Mouse (Mus musculus) left cerebral cortex, adult 11 months (tissue): ENCODE measurements around the gene Sarnp.
A peak's percentile ranks its signal among the peaks of the same experiment; 100 is the strongest.
"Not testable (repeated sequence)": the region's sequence is repeated elsewhere in the genome, so short reads cannot be mapped to it uniquely, and the experiment has no call there.

ENCODE experiments used
- DNase-seq: peaks from one replicate; pipeline ENCODE4 v3.0.0; 2022; ENCODE audit warnings: low spot score

Gene Sarnp

DNA sequence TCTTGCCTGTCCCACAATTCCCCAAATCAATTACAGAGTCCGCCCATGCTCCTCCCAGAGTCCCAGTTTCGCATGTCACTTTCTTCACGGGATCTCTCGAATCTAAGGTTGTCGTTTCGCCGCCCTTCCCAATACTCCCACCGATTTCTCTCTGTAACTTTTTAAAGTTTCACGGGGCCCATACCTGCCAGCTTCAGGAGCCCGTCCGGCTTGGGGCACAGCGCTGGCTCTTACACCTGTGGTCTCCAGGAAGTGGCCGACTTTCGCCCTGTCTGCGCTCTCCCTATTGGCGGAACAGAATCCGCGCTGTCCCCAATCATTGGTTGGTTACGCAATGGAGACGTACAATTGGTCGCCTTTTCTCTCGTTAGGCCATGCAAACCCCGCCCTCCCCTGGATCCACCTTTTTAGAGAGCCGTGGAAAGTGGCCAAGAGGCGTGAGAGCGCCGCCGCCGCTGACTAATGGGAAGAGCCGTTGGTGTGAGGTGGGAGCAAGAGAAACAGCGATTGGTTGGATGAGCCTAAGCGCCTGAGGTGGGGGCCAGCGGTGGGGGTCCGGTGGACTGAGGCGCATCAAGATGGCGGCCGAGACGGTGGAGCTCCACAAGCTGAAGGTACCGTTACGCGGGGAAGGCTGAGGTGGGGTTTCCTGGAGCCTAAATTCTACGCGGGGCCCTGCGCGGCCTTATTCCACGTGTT lies 4.4 kb downstream of the Sarnp start, which contains the start of gene Ormdl2:
TSS of gene Ormdl2 (minus strand) at position 288 of the 699 bp plus-strand sequence.
- DNase-seq = peak; percentile 98

DNA sequence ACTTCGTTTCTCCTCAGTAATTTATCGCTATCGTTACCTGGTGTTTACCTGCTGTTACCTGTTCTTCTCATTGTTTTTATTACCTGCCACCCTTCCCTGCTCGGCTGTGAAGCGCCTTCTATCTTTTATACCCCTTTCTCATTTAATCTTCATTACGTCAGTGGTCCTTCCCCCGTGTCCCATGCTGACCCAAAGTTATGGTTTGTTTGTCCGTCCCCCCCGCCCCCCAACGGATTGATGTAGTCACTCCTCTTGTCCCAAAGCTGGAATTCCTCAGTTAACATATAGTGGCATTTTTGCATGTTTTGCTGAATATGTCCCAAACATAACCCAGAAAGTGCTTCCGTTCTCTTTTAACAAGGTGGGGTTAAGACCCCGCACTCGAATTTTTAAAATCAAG lies 5.0 kb downstream of the Sarnp start:
- DNase-seq = no peak

DNA sequence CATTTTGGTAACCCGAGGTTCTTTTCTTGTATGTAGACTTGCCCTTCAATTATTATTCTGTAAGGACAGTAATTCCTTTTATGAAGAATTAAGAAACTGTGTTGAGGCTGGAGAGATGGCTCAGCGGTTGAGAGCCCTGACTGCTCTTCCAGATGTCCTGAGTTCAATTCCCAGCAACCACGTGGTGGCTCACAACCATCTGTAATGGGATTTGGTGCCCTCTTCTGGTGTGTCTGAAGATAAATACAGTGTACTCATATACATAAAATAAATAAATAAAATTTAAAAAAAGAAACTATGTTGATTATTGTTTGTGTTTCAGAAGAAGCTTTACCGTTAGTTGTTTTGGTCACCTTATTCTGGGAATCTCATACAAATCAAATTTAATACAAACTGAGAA lies 6.0 kb downstream of the Sarnp start:
- DNase-seq = not testable (repeated sequence)

DNA sequence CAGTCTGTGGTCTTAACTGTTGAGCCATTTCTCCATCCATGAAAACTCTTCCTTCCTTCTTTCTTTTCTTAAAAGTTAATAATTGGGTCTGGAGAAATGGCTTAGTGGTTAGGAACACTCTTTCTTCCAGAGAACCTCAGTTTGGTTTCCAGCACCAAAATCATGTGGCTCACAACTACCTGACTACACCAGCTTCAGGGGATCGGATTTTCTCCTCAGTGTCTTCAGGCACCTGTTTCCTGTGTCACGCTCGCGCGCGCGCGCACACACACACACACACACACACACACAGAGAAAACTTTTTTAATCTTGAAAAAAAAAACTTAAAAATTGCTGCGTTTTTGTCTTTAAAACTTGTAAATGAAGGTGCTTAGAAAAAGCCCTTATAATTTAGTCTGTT lies 6.7 kb downstream of the Sarnp start:
- DNase-seq = no peak

DNA sequence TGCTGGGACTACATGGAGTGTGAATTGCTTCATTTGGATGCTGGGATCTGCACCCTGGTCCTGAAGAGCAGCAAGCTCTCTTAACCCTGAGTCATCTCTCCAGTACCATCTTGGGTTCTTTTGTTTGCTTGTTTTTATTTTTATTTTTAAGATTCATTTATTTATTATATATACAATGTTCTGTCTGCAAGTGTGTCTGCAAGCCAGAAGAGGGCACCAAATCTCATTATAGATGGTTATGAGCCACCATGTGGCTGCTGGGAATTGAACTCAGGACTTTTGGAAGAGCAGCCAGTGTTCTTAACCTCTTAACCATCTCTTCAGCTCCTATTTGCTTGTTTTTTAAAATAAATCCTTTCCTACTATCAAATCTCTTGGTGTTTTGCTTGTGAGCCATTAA lies 20.3 kb downstream of the Sarnp start:
- DNase-seq = no peak

DNA sequence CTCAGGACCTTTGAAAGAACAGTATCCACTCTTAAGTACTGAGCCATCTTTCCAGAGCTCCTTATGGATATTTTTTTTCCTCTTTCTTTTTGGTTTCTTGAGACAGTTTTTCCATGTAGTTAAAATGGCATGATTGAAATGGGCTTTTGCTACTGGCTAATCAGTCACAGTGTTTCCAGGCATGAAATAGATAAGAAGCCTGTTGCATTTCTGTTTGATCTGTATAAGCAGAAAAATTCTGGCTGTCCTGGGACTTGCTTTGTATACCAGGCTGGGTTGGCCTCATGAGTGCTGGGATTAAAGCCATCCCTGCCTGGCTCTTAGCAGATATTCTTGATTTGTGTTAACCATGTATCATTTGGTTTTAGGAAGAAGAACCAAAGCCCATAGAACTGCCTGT lies 22.3 kb downstream of the Sarnp start:
- DNase-seq = no peak

DNA sequence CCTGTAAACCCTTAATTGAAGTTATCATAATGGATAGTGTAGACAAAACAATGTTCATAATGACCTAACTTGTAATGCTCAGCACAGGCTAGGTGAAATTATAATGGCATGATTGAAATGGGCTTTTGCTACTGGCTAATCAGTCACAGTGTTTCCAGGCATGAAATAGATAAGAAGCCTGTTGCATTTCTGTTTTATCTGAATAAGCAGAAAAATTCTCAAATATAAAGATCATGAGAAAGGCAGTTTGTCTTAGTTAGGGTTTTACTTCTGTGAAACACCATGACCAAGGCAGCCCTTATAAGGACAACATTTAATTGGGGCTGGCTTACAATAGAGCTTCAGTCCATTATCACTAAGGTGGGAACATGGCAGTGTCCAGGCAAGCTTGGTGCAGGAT lies 23.5 kb downstream of the Sarnp start:
- no peak for DNase-seq

DNA sequence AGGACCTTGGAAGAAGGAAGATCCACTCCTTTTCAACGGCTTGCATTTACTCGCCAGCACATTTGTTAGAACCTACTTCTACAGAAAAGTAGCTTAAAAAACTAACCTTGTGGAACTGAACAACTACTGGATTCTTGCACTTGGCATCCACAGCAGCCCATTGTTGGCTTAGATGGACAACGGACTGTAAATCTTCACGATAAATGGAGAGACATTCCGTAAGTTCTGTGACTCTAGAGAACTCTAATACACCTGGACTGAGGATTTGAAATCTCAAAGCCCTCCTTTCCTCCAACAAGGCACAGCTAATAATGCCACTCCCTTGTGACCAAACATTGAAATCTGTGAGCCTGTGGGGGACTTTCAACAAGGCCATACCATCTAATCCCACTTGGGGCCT lies 26.1 kb downstream of the Sarnp start:
- DNase-seq = no peak

DNA sequence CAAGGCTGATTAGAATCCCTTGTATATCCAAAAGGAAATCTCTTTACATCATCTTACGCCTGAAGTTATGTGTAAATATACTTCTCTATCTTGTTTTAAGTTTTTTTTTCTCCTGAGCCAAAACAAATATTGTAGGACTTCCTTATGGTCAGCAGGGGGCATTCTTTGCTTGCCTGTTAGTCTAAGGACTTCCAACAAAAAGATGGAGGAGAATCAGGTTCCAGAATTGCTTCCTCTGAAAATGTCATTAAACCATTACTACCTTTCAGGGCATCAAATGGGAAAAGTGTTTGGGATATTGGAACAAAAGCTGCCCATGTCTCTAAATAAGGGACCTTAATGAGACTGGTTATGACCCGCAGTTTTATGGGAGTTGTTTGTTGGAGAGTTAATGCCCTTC lies 28.4 kb downstream of the Sarnp start:
- DNase-seq = no peak

DNA sequence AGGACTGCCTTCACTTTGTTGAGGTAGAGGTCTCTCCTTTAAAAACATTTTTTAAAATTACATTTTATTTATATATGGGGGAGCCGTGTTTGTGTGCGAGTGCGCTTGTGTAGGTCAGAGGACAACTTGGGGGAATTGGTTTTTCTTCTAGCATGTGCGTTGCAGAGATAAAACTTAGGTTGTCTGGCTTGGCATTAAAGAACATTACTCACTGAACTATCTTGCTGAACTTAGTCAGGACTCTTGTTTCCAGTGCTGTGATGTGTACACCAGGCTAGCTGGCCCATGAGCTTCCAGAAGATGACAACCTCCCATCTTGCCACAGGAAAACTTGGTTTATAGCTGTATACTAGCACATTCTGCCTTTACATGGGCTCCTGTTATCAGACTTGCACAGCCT lies 29.5 kb downstream of the Sarnp start:
- no peak for DNase-seq

DNA sequence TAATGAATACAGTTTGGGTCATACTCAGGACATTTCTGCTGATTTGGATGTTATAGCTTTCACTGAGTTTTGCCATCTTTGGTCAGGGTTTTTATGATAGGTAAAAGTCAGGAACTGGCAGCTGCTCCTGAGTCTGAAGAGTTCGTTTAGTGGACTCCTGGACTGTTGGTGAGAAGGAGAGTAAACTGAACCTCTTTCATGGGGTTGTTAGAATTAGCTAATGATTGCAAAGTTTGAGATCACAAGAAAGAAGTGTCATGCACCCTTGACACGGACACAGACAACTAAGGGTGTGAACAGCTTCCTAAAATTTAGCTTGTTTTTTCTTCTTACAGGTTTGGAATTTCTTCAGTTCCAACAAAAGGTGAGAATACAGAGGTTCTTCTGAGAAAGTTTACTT lies 31.3 kb downstream of the Sarnp start:
- no peak for DNase-seq

DNA sequence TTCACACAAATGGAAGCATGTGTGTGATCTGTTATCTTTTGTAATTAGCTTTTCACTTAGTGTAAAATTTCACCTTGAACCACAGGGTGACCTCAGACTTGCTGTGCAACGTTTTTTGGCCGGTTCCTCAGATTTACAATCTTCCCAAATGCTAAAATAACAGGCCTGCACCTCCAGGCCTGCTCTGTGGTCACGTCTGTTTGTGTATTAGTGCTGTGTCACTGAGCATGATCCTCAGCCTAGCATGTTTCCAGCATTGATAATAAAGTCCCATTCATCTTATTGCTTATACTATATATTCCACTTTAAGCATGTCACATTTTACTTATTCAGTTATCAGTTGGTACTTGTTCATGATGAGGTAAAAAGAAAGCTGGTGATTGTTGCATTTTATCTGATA lies 33.2 kb downstream of the Sarnp start:
- no peak for DNase-seq

DNA sequence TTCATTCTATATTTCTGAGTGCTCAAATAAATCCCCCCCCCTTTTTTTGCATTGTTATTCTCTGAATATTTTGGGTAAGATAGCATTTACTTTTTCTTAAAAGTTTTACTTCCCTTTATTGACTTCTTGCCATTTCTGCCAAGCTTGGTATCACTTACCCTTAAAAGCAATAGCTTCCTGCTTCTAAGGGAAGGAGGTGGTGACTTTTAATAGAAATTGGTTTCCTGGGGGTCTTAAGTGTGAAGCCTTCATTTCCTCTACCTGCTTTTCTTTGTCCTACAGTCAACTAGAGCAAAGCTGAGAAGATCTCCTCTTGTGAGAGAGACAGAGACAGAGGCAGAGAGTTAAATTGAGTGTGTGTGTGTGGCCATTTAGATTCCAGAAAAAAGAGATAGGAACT lies 44.0 kb downstream of the Sarnp start:
- no peak for DNase-seq

DNA sequence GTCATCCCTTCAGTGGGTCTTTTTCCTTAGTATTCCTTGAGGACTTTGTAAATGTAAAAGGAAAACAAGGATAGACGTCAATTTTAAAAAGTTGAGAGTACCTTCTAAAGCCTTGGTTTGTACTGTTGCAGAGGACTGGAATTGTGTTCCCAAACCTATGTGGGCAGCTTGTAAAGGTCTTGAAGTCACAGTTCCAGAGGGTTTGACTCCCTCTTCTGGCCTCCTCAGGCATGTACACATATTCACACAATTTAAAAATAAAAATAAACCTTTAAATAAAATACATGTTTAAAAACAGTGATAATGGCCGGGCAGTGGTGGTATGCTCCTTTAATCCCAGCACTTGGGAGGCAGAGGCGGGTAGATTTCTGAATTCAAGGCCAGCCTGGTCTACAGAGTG lies 48.9 kb downstream of the Sarnp start:
- no peak for DNase-seq

DNA sequence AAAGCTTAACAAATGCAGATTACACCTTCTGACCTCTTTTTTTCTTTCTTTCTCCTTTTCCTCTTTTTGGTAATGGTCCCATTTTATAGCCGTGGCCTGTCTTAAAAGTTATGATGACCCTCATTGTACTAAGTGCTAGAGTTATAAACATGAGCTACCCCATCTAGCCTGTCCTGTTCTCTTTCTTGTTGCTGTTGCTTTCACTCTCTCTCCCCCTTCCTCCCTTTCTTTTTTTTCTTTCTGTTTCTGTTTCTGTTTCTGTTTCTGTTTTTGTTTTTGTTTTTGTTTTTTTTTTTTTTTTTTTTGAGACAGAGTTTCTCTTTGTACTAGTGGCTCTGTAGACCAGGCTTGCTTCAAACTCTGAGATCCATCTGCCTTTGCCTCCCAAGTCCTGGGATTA lies 49.4 kb downstream of the Sarnp start:
- DNase-seq = no peak

DNA sequence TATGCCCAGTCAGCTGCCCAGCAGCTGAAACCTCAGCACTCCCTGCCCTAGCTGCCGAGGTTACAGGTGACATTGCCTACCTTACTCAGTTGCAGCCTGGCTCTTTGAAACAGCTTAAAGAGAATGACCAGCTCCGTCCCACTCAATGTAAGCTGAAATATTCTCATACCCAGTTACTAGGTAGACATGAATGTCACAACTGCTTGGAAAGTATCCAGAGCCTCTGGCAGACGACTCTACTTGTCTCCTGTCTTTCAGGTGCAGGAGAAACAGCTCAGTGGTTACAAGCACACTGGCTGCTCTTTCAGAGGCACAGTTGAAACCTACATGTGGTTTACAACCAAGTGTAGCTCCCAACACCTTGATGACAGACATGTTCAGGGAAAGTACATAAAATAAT lies 53.2 kb downstream of the Sarnp start:
- no peak for DNase-seq

DNA sequence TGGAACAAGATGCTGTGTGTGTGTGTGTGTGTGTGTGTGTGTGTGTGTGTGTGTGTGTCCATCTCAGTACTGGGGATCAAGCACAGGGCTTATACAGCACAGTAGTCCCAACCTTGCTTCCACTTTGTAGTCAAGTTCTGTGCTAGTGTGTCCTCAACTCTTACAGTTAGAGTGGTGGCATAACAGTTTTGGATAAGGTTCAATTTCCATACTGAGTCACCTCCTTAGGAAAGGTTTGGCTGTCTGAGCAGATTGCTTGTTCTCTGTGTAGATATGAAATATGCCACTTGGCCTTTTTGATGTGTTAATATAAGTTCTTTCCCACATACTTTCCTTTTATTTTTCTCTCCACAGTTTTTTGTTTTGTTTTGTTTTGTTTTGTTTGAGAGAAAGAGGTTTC lies 61.2 kb downstream of the Sarnp start:
- no peak for DNase-seq

DNA sequence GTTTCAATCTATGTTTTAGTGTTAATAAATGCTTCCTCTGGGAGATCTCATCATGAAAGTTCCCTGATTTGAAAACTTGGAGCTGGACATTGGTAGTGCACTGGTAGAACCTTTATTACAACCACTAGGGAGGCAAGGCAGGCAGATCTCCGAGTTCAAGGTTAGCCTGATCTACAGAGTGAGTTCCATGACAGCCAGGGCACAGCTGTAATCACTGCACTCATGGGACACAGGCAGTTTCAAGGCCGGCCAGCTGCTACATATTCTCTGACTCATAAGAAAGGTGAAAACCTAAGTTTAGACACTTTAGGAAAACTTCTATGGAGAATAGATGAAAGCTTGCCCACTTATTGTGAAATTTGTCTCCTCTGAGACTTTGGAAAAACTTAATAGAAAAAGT lies 61.7 kb downstream of the Sarnp start:
- DNase-seq = no peak

DNA sequence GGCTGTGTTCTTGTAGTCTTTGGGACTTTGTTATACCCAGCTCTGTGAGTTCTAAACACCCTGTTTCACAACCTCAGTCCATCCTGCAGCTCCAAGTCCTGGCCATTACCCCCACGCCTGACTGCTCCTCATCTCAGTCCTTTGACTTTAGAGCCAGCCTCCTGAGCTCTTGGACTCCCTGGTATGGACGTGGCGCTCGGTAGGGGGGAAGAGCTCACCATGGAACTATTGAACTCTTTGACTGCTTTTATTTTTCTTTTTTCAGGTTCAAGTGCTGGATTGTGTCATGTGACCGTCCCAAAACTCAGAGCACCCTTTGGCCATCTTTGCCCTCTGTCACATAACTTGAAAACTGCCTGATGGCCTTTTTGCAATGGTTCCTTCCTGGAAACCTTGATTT lies 64.9 kb downstream of the Sarnp start:
- DNase-seq = no peak

DNA sequence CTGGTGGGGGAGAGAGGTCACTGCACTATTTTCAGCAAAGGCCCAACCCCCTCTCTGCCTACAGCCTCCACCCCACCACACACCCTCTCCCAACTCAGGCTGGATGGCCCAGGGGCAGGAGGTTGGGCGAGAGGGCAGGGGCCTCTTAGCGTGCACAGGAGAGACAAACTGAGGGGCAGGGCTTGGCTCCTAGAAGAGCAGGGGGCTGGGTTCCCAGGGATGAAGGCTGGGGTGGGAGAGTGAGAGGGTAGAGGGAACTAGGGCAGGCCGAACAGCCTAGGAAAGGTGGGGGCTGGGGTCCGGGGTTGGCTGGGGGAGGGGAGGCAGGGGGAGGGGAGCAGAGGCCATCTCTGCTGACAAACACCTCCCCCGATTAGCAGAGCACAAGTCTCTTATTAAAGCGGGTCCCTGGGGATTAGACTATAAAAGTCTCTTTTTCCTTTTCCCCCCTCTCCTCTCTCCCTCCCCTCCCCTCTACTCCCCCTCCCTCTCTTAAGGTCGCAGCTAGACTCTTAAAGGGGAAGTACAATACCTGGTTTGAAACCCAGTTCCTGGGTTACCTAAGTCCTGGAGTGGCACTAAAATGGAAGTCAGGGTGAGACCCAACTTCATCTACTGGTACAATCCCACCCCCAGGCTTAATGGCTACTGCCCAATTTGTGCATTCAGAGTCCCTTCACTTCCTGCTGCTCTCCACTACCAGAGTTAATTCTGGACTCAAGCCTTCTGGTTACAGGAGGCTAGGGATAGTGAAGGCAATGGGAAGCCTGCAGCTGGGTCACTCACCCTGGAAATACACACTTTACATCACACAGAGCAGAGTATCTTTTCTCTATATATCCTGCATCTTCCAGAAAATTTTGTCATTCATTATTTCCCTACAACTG lies 72.1 kb downstream of the Sarnp start:
- DNase-seq = no peak

DNA sequence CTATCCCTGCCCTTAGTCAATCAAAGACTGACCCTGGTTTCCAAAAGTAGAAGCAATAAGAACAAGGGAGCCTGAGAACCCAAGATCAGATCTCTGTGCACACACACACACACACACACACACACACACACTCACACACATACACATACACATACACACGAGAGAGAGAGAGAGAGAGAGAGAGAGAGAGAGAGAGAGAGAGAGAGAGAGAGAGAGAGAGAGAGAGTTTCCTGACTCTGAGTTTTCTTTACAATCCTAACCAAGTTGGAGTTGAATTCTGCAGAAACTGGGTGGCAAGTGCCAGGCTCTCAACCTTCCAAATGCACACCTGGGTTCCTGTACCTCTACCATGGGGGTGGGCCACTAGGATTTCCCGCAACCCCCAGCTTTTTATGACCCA lies 72.7 kb downstream of the Sarnp start:
- DNase-seq = no peak

DNA sequence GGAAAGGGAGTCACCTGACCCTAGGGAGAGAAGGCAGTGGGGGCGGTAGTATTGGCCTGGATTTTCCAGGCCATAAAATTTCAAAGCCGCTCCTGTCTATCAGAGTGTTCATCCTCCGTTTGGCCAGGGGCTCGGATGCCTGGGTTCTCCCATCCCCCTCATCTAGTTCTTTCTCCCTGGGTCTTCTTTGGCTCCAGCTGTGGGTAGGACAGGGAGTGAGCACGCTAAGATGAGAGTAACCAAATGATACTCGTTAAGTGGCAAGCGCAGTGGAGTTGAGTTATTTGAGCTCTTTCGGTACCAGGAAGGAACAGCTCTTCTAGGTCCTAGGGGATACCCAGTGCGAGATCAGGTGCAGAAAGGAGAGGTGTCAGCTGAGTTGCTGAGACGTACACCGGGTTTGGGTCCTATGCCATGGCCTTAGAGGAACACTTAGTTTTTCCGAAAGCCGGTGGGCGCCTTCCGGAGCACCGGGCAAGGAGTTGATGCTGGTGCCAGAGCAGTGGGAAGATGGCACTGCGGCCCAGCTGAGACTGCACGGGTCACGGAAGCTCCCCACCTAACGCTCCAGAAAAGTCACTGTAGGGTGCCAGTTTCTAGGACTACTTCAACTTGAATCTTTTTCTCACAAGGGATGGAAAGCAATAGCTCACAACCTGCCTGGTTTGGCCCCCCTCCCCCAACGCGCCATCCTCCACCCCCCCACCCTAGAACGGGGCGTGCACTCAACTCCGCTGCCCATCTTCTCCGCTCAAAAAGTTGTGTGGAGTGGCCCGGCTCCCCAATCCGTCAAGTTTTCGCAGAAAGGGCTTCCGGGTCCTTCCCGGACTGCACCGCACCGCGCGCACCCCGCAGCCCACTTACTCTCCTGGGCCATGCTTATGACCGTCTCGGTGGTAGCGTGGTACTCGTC lies 73.5 kb downstream of the Sarnp start:
- DNase-seq = no peak
